Mouse (Mus musculus): ENCODE data around the gene Rai1. TPM values are rescaled to one million over a fixed set of nuclear protein-coding genes. Genes with fewer than 3 reads are reported as not detected.

The Rai1 gene
- polyA plus RNA-seq, 1 experiment = 205 TPM

- H3K27ac ChIP-seq (ENCODE audit: control insufficient read depth, insufficient read depth, low read length) = no peak overlapping the region
Observed at GRCm38 (mm10) chr11:60136491-60136890, 31.7 kb downstream of the Rai1 start.

GRCm38 (mm10) chr11:60137170-60137569, 32.4 kb downstream of the Rai1 start:
- H3K4me1 ChIP-seq (replicated peaks; ENCODE audit: control insufficient read depth, insufficient read depth, low read length) = peaks cover 37% of the 10 kb centered on the region
- no peak for DNase-seq
- no peaks in the 10 kb centered on the region for H3K27me3 ChIP-seq (ENCODE audit: control insufficient read depth, insufficient read depth, low read length)
- no peak for TF ChIP-seq POLR2A (IDR thresholded peaks at IDR 0.05; ENCODE audit: control insufficient read depth, extremely low read depth, insufficient read depth, low read length, poor library complexity)
- TF ChIP-seq CTCF (IDR thresholded peaks at IDR 0.05; ENCODE audit: borderline replicate concordance, control insufficient read depth, extremely low read depth, insufficient read depth, low read length, poor library complexity) = no peak
- no peak overlapping the region for H3K4me3 ChIP-seq (ENCODE audit: control insufficient read depth, insufficient read depth, low read length)
- no peaks in the 10 kb centered on the region for H3K36me3 ChIP-seq (ENCODE audit: control insufficient read depth, insufficient read depth, low read length)
- no peak overlapping the region for H3K27ac ChIP-seq (ENCODE audit: control insufficient read depth, insufficient read depth, low read length)

More at GRCm38 (mm10) chr11:60136491-60136890, 31.7 kb downstream of the Rai1 start:
- H3K4me3 ChIP-seq (ENCODE audit: control insufficient read depth, insufficient read depth, low read length) = no peak overlapping the region
- TF ChIP-seq CTCF (IDR thresholded peaks at IDR 0.05; ENCODE audit: borderline replicate concordance, control insufficient read depth, extremely low read depth, insufficient read depth, low read length, poor library complexity) (no peak), POLR2A (IDR thresholded peaks at IDR 0.05; ENCODE audit: control insufficient read depth, extremely low read depth, insufficient read depth, low read length, poor library complexity) (no peak)
- no peaks in the 10 kb centered on the region for H3K36me3 ChIP-seq (ENCODE audit: control insufficient read depth, insufficient read depth, low read length)
- H3K27me3 ChIP-seq (ENCODE audit: control insufficient read depth, insufficient read depth, low read length) = no peaks in the 10 kb centered on the region
- DNase-seq = no peak
- 86% methylated on average over 1 of the region's 1 CpGs for WGBS
- peaks cover 31% of the 10 kb centered on the region for H3K4me1 ChIP-seq (replicated peaks; ENCODE audit: control insufficient read depth, insufficient read depth, low read length)

GRCm38 (mm10) chr11:60139141-60139733, 34.4 kb downstream of the Rai1 start:
- TF ChIP-seq CTCF (IDR thresholded peaks at IDR 0.05; ENCODE audit: borderline replicate concordance, control insufficient read depth, extremely low read depth, insufficient read depth, low read length, poor library complexity) (no peak), POLR2A (IDR thresholded peaks at IDR 0.05; ENCODE audit: control insufficient read depth, extremely low read depth, insufficient read depth, low read length, poor library complexity) (no peak)
- peaks cover 29% of the 10 kb centered on the region for H3K4me1 ChIP-seq (replicated peaks; ENCODE audit: control insufficient read depth, insufficient read depth, low read length)
- peak; percentile 33 for DNase-seq

GRCm38 (mm10) chr11:60139734-60140371, 35.0 kb downstream of the Rai1 start:
- H3K36me3 ChIP-seq (ENCODE audit: control insufficient read depth, insufficient read depth, low read length) = peaks cover 12% of the 10 kb centered on the region
- peaks cover 29% of the 10 kb centered on the region for H3K4me1 ChIP-seq (replicated peaks; ENCODE audit: control insufficient read depth, insufficient read depth, low read length)
- H3K4me3 ChIP-seq (ENCODE audit: control insufficient read depth, insufficient read depth, low read length) = peak overlapping the region; percentile 66
- H3K27ac ChIP-seq (ENCODE audit: control insufficient read depth, insufficient read depth, low read length) = no peak overlapping the region
- 3% methylated on average over 66 of the region's 66 CpGs for WGBS
- peak; percentile 39 for DNase-seq
- TF ChIP-seq POLR2A (IDR thresholded peaks at IDR 0.05; ENCODE audit: control insufficient read depth, extremely low read depth, insufficient read depth, low read length, poor library complexity) (no peak), CTCF (IDR thresholded peaks at IDR 0.05; ENCODE audit: borderline replicate concordance, control insufficient read depth, extremely low read depth, insufficient read depth, low read length, poor library complexity) (no peak)
- no peaks in the 10 kb centered on the region for H3K27me3 ChIP-seq (ENCODE audit: control insufficient read depth, insufficient read depth, low read length)

More at GRCm38 (mm10) chr11:60139141-60139733, 34.4 kb downstream of the Rai1 start:
- Histone ChIP-seq H3K27me3 (ENCODE audit: control insufficient read depth, insufficient read depth, low read length) (no peaks in the 10 kb centered on the region), H3K4me3 (ENCODE audit: control insufficient read depth, insufficient read depth, low read length) (peak overlapping the region; percentile 66), H3K36me3 (ENCODE audit: control insufficient read depth, insufficient read depth, low read length) (peaks cover 6% of the 10 kb centered on the region), H3K27ac (ENCODE audit: control insufficient read depth, insufficient read depth, low read length) (no peak overlapping the region)
- 39% methylated on average over 24 of the region's 24 CpGs for WGBS

GRCm38 (mm10) chr11:60140586-60141284, 35.9 kb downstream of the Rai1 start:
- DNase-seq = no peak
- no peak overlapping the region for H3K4me3 ChIP-seq (ENCODE audit: control insufficient read depth, insufficient read depth, low read length)
- peaks cover 29% of the 10 kb centered on the region for H3K4me1 ChIP-seq (replicated peaks; ENCODE audit: control insufficient read depth, insufficient read depth, low read length)
- H3K36me3 ChIP-seq (ENCODE audit: control insufficient read depth, insufficient read depth, low read length) = peaks cover 18% of the 10 kb centered on the region
- TF ChIP-seq CTCF (IDR thresholded peaks at IDR 0.05; ENCODE audit: borderline replicate concordance, control insufficient read depth, extremely low read depth, insufficient read depth, low read length, poor library complexity) (no peak), POLR2A (IDR thresholded peaks at IDR 0.05; ENCODE audit: control insufficient read depth, extremely low read depth, insufficient read depth, low read length, poor library complexity) (no peak)
- WGBS = 74% methylated on average over 30 of the region's 32 CpGs
- no peaks in the 10 kb centered on the region for H3K27me3 ChIP-seq (ENCODE audit: control insufficient read depth, insufficient read depth, low read length)
- H3K27ac ChIP-seq (ENCODE audit: control insufficient read depth, insufficient read depth, low read length) = no peak overlapping the region

- WGBS = 85% methylated on average over 7 of the region's 7 CpGs
- no peaks in the 10 kb centered on the region for H3K27me3 ChIP-seq (ENCODE audit: control insufficient read depth, insufficient read depth, low read length)
- no peak for TF ChIP-seq CTCF (IDR thresholded peaks at IDR 0.05; ENCODE audit: borderline replicate concordance, control insufficient read depth, extremely low read depth, insufficient read depth, low read length, poor library complexity)
- TF ChIP-seq POLR2A (IDR thresholded peaks at IDR 0.05; ENCODE audit: control insufficient read depth, extremely low read depth, insufficient read depth, low read length, poor library complexity) = no peak
- no peak overlapping the region for H3K4me3 ChIP-seq (ENCODE audit: control insufficient read depth, insufficient read depth, low read length)
- no peak overlapping the region for H3K27ac ChIP-seq (ENCODE audit: control insufficient read depth, insufficient read depth, low read length)
- peaks cover 29% of the 10 kb centered on the region for H3K4me1 ChIP-seq (replicated peaks; ENCODE audit: control insufficient read depth, insufficient read depth, low read length)
- no peak for DNase-seq
- peaks cover 18% of the 10 kb centered on the region for H3K36me3 ChIP-seq (ENCODE audit: control insufficient read depth, insufficient read depth, low read length)
Observed at GRCm38 (mm10) chr11:60141285-60141608, 36.4 kb downstream of the Rai1 start.

All from thymus, adult 2 months (tissue).